Mouse (Mus musculus) cerebellum, adult 2 months (tissue): Measurements from ENCODE around the gene Gab2. TPM values are rescaled to one million over a fixed set of nuclear protein-coding genes. Genes with fewer than 3 reads are reported as not detected.

Experiments used
- DNase-seq, 2 experiments: peaks; one replicate each; pipeline ENCODE4 v3.0.0; 2021
- H3K27ac ChIP-seq: fragments of 200-500 bp; 2 replicates; pipeline ENCODE4 v1.5.1; 2012; ENCODE audit warnings: low read length, control low read depth, inconsistent platforms; ENCODE audit not compliant: insufficient read depth
- H3K27me3 ChIP-seq: fragments of 200-500 bp; 2 replicates; pipeline ENCODE4 v1.6.1; 2012; ENCODE audit warnings: inconsistent platforms, mild to moderate bottlenecking, low read length, moderate library complexity; ENCODE audit not compliant: control insufficient read depth, insufficient read depth
- H3K4me1 ChIP-seq: fragments of 200-500 bp; 2 replicates; pipeline ENCODE4 v1.6.1; 2011; ENCODE audit warnings: low read length; ENCODE audit not compliant: control insufficient read depth, insufficient read depth
- H3K4me3 ChIP-seq: fragments of 200-500 bp; replicated peaks from 2 replicates; pipeline ENCODE3; 2011; ENCODE audit warnings: mild to moderate bottlenecking, low read depth, low read length, control low read depth; ENCODE audit not compliant: insufficient read depth
- CTCF ChIP-seq: fragments of 200-500 bp; IDR thresholded peaks from 2 replicates; pipeline ENCODE4 v1.5.1; 2011; ENCODE audit warnings: low read depth, mild to moderate bottlenecking, control low read depth, low read length, moderate library complexity, borderline replicate concordance; ENCODE audit not compliant: insufficient read depth
- POLR2A ChIP-seq: fragments of 200-500 bp; IDR thresholded peaks from 2 replicates; pipeline ENCODE4 v1.6.1; 2011; ENCODE audit warnings: low read length, control low read depth, borderline replicate concordance; ENCODE audit not compliant: insufficient read depth
- WGBS: fragments of 180-500 bp; shearing (Covaris S2); methylation state at CpG from one replicate; pipeline ENCODE4 v1.1.7; 2018; 5-methylcytosine and 5-hydroxymethylcytosine counted together
- polyA plus RNA-seq: library from polyadenylated mRNA; depleted of rRNA; stranded (reverse); fragments of >200 nt; gene quantifications from 2 replicates; pipeline ENCODE4 v1.2.3, GENCODE M21; 2012

The Gab2 gene
- polyA plus RNA-seq, 1 experiment, result 16.3 TPM

GRCm38 (mm10) chr7:97334406-97334805 is 253.0 kb downstream of the Gab2 start:
- no peak for TF ChIP-seq POLR2A
- TF ChIP-seq CTCF, result no peak
- H3K4me3 ChIP-seq, result no peak overlapping the region
- peak; percentile 43 to 59 for DNase-seq
- WGBS, result 12% methylated on average over 2 of the region's 2 CpGs
- H3K27ac ChIP-seq, result no peak overlapping the region
- peaks cover 35% of the 10 kb centered on the region for H3K4me1 ChIP-seq
- H3K27me3 ChIP-seq, result no peaks in the 10 kb centered on the region

GRCm38 (mm10) chr7:97336678-97337077 is 255.3 kb downstream of the Gab2 start:
- Histone ChIP-seq H3K4me1 (peaks cover 23% of the 10 kb centered on the region), H3K4me3 (no peak overlapping the region), H3K27me3 (no peaks in the 10 kb centered on the region), H3K27ac (no peak overlapping the region)
- TF ChIP-seq POLR2A (no peak), CTCF (no peak)
- 12% methylated on average over 1 of the region's 1 CpGs for WGBS
- DNase-seq, result peak in 1 of 2 experiments; percentile 47

GRCm38 (mm10) chr7:97338593-97338992 is 257.2 kb downstream of the Gab2 start:
- DNase-seq, result no peak
- Histone ChIP-seq H3K4me3 (no peak overlapping the region), H3K27me3 (no peaks in the 10 kb centered on the region), H3K27ac (no peak overlapping the region), H3K4me1 (peaks cover 17% of the 10 kb centered on the region)
- no peak for TF ChIP-seq CTCF
- WGBS, result 92% methylated on average over 4 of the region's 4 CpGs

GRCm38 (mm10) chr7:97339623-97340022 is 258.2 kb downstream of the Gab2 start:
- Histone ChIP-seq H3K27ac (no peak overlapping the region), H3K27me3 (no peaks in the 10 kb centered on the region), H3K4me3 (no peak overlapping the region), H3K4me1 (peaks cover 16% of the 10 kb centered on the region; the same call in 1 of the 2 replicates)
- TF ChIP-seq POLR2A (no peak), CTCF (peak; percentile 55; the same call in 1 of the 2 replicates)
- peak in 1 of 2 experiments; percentile 49 for DNase-seq
- WGBS, result 39% methylated on average over 7 of the region's 7 CpGs

- WGBS, result 79% methylated on average over 18 of the region's 18 CpGs
- Histone ChIP-seq H3K27me3 (no peaks in the 10 kb centered on the region), H3K4me3 (no peak overlapping the region), H3K27ac (no peak overlapping the region), H3K4me1 (peaks cover 30% of the 10 kb centered on the region)
- TF ChIP-seq CTCF (no peak), POLR2A (no peak)
- DNase-seq, result peak in 1 of 2 experiments; percentile 1
Observed at GRCm38 (mm10) chr7:97340907-97341849, 259.8 kb downstream of the Gab2 start.

- Histone ChIP-seq H3K27ac (no peak overlapping the region), H3K4me3 (no peak overlapping the region), H3K27me3 (no peaks in the 10 kb centered on the region), H3K4me1 (peaks cover 30% of the 10 kb centered on the region)
- 70% methylated on average over 2 of the region's 2 CpGs for WGBS
- peak in 1 of 2 experiments; percentile 3 for DNase-seq
- no peak for TF ChIP-seq POLR2A
- TF ChIP-seq CTCF, result no peak
Observed at GRCm38 (mm10) chr7:97342961-97343360, 261.6 kb downstream of the Gab2 start.

GRCm38 (mm10) chr7:97344655-97345054 is 263.3 kb downstream of the Gab2 start:
- Histone ChIP-seq H3K4me3 (no peak overlapping the region), H3K27me3 (no peaks in the 10 kb centered on the region), H3K27ac (no peak overlapping the region), H3K4me1 (peaks cover 24% of the 10 kb centered on the region)
- TF ChIP-seq CTCF, result no peak
- TF ChIP-seq POLR2A, result no peak
- DNase-seq, result no peak
- 79% methylated on average over 2 of the region's 2 CpGs for WGBS

GRCm38 (mm10) chr7:97345229-97345871 is 264.0 kb downstream of the Gab2 start:
- TF ChIP-seq POLR2A (no peak), CTCF (no peak)
- Histone ChIP-seq H3K27me3 (no peaks in the 10 kb centered on the region), H3K27ac (no peak overlapping the region), H3K4me3 (no peak overlapping the region), H3K4me1 (peaks cover 24% of the 10 kb centered on the region)
- 7% methylated on average over 10 of the region's 10 CpGs for WGBS
- DNase-seq, result peak; percentile 59 to 74
